Mouse (Mus musculus) liver, adult (tissue): Measurements from ENCODE around the gene Sult1b1.
"Not testable (repeated sequence)": the region's sequence is repeated elsewhere in the genome, so short reads cannot be mapped to it uniquely, and the experiment has no call there.

ENCODE experiments used
- GATA4 ChIP-seq: IDR thresholded peaks from 2 replicates; pipeline ENCODE4 v1.6.1; 2014; ENCODE audit warnings: mild to moderate bottlenecking, low read length; ENCODE audit not compliant: insufficient replicate concordance

Sult1b1 gene

DNA sequence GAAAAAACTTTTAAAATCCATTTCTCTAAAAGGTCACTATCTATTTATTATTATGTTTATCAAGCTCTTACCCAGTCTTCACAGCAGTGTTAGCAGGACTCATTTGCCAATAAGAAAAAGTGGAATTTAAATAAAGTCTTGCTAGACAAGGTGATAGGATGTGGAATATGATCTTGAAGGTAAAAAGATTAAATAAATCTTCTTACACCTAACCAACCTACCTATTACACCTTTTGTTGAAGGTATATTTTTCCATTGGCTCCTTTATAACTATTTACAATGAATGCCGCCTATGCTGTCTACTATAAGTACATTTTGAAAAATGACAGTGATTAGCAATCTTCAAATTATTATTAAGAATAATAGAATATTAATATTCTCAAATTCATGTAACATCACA is 47.2 kb downstream of the Sult1b1 start, which contains the start of gene Ugt2a1:
Ugt2a1 (minus strand) TSS at position 101 of the 400 bp plus-strand sequence.
- TF ChIP-seq GATA4 = no peak

DNA sequence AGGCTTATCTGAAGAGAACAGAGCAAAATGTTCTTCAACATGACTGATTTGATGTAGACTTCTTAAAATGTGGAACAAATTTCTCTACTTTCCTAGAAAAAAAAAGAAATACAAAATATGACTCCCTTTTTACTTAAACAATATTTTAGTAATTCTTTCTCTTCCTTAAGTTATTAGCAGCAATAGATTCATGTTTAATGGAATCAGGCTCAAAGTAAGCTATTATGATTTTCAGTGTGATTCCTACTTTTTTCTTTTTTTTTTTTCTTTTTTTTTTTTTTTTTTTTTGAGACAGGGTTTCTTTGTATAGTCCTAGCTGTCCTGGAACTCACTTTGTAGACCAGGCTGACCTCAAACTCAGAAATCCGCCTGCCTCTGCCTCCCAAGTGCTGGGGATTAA is 51.3 kb downstream of the Sult1b1 start, which contains the start of gene Gm43638:
Gm43638 (minus strand) TSS at position 101 of the 400 bp plus-strand sequence.
- TF ChIP-seq GATA4 = not testable (repeated sequence)

DNA sequence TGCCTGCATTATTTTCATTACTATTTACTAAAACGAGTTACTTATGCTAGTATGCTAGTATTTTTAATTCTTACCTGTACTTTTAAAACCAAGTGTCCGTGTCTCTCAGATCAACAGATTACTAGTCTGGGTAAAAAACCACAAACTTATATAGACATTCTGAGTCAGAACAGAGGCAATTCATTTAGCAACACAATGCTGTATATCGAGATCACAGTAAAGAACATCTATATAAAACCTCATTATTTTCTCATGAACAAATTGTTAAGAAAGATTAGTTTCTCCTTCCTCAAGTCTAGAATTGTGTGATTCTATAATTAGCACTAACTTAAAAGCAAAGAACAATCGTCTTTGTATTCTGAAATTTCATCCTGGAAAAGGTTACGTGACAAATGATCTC is 55.8 kb downstream of the Sult1b1 start, which contains the start of gene Ugt2a2:
Ugt2a2 (minus strand) TSS at position 101 of the 400 bp plus-strand sequence.
- TF ChIP-seq GATA4 = no peak
